Mouse (Mus musculus): ENCODE measurements around the gene Dao.

Dao gene

DNA sequence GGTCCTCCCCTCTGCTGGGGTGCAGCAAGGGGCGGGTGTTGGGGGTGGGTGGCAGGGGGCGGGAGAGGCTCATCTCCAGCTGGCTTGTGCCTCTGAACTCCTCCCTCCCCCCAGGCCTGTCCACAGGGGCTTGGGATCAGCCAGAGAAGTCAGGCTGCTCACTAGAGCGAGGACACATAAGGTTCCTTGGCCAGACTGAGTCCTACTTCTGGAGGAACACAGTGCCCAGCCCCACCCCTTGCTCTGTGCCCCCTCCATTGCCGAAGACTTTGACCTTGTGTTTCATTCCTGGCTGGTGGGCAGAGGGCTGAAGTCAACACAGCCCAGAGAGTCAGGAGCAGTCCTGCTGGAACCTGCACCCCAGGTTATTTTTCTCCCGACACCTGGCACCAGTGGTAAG is at the start of gene Dao:
Gene Dao, plus strand, starts transcription at position 162 of the 400 bp plus-strand sequence.
- DNase-seq (ENCODE audit: low read depth, low spot score) = no peak

DNA sequence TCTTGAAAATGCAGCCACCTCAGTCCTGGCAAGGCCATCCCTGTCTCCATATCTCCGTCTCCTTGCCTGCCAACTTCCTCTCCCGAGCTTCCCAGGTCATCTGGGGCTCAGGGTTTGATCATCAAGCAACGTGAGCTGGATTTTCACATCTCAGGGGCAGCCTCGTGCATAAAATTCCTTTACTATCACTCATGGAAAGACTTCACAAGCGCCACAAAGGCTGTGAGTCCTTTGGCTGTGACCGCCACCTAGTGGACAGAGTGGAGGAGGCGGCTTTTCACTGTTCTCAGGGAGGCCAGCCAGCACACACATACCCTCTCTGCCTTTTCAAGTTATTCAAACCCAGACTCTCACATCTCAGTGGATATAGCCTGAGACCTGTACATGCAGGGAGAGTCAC is 49.1 kb upstream of the Dao start:
- DNase-seq (ENCODE audit: low read depth, low spot score) = peak; percentile 81

DNA sequence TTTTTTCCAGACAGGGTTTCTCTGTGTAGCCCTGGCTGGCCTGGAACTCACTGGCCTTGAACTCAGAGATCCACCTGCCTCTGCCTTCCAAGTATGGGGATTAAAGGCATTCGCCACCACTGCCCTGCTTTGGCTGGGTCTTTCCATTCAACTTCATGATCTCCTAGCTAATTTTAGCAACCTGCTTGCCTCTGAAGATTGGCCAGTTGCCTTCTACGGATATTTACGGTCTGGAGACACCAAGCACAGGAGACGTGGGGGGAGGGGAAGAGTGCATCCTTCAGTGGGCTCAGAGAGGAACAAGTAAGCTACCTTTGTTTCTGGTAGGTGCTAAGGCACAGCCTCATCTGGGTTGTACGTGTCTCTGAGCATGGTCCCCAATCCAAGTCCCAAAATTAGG is 48.2 kb upstream of the Dao start:
- no peak for DNase-seq (ENCODE audit: low read depth, low spot score)

DNA sequence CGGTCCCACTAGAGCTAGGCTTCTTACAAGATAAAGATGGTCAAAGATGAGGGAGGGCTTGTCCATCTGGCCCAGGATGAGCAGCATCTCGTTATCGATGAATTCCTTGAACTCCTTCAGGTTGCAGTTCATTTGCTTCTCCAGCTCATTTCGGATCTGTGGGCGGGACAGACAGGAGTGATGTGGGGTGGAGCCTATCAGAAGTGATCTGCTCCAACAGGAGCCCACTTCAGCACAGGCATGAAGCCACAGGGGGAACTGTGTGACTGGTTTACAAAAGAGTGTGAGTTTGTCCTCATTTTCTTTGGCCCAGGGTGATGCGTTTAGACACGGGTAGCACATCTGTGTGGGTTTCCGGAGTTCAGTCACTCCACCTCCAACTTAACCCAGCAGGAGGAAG is 47.8 kb upstream of the Dao start:
- DNase-seq (ENCODE audit: low read depth, low spot score) = peak; percentile 65

DNA sequence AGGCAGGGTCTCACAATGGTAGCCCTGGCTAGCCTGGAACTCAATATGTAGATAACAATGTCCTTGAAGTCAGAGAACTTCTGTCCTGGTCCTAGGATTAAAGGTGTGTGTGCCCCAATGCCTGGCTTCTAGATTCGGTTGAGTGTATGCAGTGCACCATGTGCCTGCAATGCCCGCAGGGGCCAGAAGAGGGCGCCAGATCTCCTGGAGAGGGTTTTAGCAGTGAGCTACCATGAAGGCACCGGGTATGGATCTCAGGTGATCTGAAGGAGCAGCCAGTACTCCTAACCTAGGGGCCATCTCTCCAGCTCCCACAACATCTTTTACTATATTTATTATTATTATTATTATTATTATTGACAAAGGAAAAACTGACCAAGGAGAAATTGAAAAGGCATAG is 47.0 kb upstream of the Dao start:
- peak; percentile 90 for DNase-seq (ENCODE audit: low read depth, low spot score)

DNA sequence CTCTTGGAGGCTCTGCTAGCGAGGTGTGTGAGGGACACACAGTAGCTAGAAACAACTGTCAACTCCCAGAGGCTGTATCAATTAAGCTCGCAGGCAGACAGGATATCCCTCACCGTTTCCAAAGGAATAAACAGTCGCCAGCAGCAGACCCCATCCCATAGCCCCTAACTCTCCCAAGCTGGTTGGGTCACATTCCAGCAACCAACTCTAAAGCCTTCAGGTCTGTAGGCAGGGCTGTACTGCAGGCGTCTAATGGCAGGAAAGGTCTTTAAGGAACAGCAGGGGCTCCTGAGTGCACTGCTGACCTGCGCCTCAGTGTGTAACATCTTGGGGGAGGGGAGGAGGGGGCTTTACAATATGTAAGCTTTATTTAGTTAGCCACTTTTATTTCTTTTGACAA is 44.5 kb upstream of the Dao start:
- DNase-seq (ENCODE audit: low read depth, low spot score) = peak; percentile 66

DNA sequence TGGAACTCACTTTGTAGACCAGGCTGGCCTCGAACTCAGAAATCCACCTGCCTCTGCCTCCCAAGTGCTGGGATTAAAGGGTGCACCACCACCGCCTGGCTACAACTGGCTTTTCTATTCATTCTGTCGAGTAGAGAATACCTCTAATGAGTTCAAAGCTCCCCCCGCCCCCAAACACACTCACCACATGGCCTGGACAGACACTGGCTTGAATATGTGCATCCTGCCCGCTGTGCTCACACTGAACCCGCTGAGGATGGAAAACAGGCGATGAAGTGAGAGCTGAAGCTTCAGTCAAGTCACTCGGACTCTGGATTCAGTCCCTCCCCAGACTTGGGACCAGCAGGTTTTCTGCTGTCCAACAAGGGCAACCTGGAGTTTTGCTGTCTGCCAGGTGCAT is 43.1 kb upstream of the Dao start:
- DNase-seq (ENCODE audit: low read depth, low spot score) = peak; percentile 64

DNA sequence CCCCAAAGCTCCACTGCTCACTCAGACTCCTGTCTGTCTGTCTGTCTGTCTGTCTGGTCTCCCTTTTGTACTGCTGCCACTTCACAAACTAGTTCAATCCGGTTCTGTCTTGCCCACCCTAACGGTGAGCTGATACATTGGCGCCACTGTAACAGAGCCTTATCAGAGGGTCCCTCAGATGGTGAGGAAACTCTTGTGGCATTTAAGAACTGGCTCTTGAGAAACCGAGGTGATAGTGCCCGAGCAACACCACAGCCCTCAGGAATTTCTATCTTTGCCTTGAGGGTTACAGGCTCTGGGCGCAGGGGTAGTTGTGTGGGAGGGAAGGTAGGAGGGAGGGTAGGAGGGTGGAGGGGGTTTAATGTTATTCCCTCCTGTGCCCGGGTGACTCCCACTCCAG is 41.7 kb upstream of the Dao start:
- no peak for DNase-seq (ENCODE audit: low read depth, low spot score)

DNA sequence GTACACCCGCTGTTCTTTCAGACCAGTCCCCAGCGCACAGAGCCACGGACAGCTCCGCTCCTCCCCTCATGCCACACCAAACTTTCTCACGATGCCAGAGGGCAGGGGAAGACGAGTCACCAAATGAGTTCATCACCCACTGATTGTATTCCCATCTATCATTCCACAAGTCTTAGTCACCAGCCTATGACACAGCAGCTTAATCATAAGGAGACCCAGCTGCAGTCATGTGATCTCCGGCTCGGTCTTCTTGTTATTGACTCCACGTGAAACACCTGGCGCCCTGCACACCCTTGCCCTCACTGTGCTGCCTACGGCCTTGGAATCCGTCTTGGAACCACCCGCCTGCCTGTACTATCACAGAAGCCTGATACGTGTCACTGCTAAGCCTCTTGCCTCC is 38.5 kb upstream of the Dao start:
- DNase-seq (ENCODE audit: low read depth, low spot score) = peak; percentile 52

DNA sequence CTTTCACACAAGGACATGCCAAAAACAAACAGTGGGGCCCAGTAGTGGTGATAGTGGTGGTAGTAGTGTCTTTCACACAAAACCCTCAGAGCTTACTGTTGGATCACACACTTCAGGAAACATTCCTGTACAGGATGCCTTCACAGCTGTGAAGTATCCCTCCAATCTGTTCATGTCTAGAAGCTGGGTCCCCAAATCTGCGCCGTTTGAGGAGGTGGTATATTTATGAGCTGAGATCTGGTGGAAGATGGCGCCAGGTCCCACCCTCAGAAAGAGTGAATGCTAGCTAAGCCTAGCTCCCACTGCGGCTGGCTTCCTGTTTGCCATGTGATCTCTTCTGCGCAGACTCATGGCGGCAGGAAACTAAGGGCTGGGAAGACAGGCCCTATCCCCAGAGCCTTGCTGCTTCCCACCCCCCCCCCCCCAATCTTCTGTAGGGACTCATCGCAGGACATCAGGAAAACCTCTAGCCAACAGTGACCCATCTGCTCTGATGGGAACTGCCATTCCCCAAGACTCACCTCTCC is 37.8 kb upstream of the Dao start:
- peak; percentile 69 for DNase-seq (ENCODE audit: low read depth, low spot score)

DNA sequence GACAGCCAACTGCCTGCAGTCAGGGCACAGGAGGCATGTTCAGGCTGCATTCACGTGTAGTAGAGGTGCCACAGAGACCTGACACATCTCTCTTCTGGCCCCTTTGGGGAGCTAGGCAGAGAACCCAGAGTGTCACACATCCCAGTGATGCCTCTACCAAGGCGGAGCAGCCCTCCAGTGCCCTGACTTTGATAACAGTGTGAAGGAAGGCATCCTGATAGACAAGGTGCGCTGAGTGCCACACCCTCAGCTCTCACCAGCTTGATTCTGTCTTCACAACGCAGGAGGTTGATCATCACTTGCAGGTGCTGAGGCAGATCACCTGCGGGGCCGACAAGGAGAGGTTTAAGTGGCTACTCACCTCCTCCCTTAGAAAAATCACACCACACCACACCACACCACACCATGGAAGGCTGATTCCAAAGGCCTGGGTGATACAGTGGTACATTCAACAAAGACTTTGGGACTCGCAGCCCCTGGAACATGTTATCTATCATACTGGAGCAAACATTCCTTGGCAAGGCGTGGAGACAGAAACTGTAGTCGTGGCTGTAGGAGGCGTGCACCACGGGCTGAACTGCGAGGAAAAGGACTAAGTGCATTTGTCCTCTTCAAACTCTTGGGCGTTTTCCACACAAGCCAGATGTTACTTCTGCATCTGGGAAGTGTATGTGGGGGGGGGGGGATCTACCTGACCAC is 36.9 kb upstream of the Dao start:
- peak; percentile 46 for DNase-seq (ENCODE audit: low read depth, low spot score)

DNA sequence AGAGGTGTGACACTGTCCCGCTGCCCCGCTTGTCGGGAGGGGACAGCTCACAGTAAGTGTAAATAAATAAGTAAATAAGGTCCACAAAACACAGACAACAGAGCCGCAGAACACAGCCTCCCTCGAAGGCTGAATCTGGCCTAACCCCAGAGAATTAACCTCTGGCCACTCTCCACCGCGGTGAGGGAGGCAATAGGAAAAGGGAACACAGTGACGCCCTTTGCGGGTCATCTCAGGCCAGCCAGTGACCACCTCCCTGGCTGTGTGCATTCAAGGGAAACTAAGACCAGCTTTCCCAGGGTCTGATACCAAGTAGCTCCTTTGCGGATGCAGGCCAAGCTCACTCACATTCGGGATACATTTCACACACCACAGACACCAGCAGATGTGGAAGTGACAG is 35.1 kb upstream of the Dao start:
- no peak for DNase-seq (ENCODE audit: low read depth, low spot score)

DNA sequence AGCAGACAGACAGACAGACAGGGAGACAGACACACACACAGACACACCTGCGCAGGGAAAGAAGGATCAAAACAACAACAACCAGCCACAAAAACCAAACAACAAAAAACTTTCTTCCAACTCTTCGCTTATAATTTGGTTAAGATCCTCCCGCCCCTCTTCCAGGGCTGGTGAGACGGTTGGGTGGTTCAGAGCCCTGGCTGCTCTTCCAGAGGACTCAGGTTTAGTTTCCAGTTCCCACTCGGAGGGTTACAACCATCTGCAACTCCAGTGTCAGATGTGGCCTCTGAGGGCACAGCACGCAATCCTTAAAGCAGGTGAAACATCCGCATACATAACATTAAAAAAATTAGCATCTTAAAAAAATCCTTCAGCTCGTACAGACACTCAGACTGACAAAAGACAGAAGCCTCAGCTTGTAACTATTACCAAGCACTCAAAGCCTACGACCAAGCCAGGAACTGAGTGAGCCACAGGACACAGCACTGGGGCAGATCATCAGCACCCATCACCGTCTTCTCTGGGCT is 32.0 kb upstream of the Dao start:
- DNase-seq (ENCODE audit: low read depth, low spot score) = peak; percentile 54

DNA sequence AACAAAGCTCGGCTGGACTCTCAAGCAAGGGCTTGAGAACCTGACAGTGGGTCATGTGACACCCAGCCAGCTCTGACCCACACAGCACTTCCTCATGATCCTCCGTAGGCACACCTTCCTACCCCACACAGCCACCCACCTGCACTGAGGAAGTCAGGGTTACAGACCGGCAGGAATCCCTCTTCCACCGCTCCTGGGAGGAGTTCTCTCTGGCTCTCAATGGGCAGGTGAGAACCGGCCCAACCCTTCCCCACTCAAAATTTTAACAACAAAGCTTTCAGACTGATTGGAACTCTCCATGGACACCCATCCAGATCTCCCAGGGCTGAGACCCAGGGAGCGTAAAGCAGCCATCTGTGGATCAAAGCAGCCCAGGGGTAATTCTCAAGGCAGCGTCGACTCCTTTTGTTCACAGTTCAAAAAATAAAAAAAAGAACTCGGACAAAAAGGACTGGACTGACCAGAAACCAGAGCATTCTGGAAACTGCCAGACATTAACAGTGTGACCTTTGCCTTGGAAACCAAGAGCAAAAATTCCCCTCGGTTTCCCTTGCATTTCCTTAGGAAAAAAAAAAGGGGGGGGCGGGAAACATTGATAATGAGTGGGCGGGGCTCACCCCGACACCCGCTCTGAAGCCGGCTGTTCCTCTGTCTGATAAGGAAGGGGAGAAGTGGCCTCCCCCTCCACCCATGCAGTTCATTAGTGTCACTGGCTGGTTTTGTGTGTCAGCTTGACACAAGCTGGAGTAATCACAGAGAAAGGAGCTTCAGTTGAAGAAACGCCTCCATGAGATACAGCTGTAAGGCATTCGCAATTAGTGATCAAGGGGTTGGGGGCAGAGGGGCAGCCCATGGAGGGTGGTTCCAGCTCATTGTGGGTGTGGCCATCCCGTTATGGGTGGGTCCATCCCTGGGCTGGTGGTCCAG is 30.7 kb upstream of the Dao start:
- DNase-seq (ENCODE audit: low read depth, low spot score) = peak; percentile 88

DNA sequence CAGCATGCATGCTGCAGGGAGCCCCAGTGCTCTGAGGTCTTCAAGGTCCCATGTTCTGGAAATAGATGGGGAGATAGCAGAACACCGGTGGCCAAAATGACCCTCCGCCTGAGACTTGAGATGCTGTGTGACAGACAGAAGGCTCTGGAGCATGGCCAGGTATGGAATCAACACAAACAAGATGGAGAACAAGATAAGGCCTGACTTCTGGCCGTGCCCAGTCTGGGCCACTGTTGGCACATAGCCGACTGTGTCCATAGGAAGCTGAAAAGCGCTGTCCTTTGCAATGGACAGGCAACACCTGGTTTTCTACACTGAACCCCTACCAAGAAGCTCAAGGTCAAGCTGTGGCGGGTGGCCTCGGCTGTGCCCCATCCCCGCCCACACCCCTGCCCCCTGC is 29.7 kb upstream of the Dao start:
- DNase-seq (ENCODE audit: low read depth, low spot score) = no peak

DNA sequence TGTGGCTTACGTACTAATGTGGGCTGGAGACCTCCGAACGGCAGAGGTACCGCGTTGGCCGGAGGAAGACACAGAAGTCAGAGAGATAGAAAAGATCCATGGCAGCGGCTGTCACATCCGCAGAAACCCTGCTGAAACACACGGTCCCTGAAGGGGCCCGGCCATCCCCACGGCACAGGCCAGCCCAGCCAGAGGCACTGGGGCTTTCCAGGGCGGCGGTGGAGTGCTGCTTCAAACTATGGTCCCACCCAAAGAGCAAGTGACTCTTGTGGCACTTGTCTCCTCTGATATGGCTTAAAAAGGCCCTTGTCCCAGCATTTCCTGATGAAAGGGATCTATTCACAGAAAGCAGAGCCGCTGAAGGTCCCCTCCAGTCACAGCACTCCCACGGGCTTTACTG is 28.9 kb upstream of the Dao start:
- no peak for DNase-seq (ENCODE audit: low read depth, low spot score)

DNA sequence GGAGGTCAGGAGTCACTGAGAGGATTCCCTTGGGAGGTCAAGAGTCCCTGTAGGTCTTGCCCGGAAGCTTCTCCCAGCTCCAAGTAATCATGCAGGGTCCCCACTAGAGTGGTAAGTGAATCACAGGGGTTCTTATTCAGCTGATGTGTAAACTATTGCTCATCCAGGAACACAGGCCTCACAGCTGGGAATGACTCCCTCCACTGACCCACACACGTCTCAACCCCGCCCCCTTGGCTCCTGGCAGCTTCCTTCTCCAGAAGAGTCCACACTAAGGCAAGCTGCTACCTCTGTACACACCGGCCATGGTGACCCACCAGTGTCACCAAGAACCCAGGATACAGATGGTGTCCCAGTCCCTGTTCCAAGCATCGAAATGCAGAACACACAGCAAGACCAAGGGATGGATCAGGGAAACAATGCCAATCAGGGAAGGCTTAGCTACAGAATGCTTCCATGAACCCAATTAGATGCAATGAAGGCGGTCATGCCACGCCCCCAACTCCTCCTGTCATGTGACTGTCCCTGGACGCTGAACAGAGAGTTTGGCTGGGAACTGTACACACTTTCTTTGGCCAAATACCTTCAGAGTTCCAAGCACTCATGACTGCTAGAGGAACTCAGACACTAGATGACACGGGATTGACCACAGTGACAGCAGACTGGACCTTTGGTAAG is 27.8 kb upstream of the Dao start:
- DNase-seq (ENCODE audit: low read depth, low spot score) = peak; percentile 66

DNA sequence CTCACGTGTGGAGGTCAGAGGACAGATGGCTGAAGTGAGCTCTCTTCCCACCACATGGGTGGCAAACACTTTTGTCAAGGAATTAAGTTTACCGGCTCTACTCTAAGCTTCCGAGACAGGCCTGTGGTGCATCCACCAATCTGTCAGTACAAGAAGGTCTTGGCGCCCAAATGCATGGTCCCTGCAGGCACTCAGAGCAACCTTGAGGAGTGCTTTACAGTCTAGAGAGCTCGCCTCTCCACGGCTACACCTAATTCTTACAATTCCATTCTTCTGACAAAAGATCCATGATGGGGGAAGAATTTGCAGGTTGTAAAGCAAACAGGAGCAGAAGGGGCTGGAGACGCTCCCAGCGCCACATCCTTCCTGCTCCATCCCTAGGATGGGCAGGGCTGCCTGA is 26.9 kb upstream of the Dao start:
- DNase-seq (ENCODE audit: low read depth, low spot score) = no peak

DNA sequence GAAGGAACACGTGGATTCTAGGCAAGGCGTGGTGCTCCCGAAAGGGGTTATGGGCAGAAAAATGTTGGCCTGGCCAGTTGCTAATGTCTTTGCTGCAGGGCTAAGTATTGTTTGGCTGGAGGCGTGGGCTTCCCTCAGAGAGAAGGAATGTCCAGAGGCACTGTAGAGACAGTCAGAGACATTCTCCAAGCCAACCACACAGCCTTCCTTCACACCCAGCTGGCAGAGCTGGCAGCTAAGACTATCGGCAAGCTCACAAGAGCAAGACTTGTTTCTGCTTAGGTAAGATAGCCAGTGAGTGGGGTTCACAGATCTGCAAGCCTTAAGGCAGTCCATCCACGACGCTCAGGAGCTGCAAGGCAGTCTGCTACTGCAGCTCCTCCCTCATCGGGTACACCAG is 26.2 kb upstream of the Dao start:
- peak; percentile 21 for DNase-seq (ENCODE audit: low read depth, low spot score)

DNA sequence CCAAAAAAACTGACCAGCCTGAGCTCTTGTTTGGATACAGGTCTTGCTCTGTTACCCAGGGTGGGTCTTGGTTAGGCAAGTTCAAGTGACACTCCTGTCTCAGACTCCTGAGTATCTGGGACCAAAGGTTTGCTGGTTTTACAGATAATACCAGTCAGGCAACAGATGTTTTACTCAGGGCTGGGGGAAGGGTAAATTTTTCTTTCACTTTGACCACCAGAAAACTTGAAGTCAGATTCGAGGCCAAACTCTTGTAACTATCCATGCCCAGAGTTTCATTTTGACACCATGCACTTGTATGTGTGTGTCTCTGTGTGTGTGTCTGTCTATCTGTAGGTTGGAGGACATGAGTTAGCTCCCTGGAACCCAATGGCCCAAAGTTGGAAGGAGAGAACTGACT is 23.0 kb upstream of the Dao start:
- DNase-seq (ENCODE audit: low read depth, low spot score) = no peak

DNA sequence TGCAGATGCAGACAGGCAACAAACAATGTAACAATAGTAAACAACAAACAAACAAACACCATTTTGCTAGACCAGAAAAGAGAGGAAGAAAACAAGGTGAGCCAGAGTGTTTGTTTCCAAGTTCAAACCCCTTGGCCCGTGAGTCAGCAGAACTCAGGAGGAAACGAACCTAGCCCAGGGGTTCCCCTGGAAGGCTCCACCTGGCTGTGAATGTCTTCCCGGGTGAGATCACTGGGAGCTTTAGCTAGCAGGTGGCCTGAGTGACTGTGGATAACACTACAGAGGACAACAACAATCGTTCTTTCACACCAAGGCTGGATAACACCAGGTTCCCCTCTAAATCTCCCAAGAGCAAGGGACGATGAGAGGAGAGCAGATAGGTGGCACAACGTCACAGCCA is 22.3 kb upstream of the Dao start:
- no peak for DNase-seq (ENCODE audit: low read depth, low spot score)

DNA sequence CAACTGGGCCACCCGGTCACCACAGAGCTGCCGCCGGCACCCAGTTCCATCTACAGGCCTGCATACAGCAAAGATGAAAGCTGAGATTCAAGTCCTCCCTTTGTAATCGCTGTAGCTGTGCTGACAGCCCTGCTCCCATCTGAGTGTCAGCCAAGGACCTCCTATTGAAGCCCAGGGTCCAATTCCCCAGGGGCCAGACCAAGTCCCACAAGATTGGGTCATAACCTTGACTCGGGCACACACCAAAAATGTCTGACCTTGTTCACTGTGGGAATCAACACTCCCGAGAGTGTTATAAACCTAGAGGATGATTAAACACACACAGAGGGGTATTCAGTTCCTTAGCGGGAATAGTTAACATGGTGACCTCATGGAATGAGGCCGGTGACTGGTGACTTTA is 21.7 kb upstream of the Dao start:
- no peak for DNase-seq (ENCODE audit: low read depth, low spot score)
